Mouse (Mus musculus): ENCODE measurements around the gene Olfr99. TPM values are rescaled to one million over a fixed set of nuclear protein-coding genes. Genes with fewer than 3 reads are reported as not detected.
A peak's percentile ranks its signal among the peaks of the same experiment; 100 is the strongest.

Olfr99 gene
- total and polyA plus RNA-seq, 3 experiments = 0.08 to 2.2 TPM; not detected in 1

DNA sequence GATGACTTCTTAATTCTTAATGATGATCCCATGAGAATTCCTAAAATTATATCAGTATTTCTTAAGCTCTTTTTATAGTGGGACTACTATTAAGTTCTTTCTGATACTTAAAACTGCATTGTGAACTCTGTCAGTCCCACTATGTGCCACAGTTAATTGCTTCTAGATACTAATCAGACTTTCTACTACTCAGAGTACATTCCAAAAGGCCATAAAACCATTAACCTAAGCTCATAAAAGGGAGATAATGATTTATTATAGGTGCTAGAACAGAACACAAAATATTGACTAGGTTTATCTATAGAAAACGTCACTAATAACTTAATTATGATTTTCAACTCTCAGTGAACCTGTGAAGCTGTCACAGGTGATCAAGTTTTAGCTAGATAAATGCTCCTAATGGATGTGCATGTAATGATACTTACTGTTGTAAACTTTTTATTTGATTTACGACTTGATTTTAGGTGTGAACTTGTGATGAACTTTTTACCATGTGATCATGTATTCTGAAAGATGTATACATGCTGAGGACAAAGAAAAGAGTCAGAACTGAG lies 27.0 kb upstream of the Olfr99 start:
- H3K9ac ChIP-seq (ENCODE audit: insufficient read depth, low read depth) = no peak overlapping the region
- no peak overlapping the region for H3K27ac ChIP-seq (ENCODE audit: insufficient read depth, low read depth)
- H3K36me3 ChIP-seq (replicated peaks in 1 of 2; ENCODE audit: control insufficient read depth in 1 of 2, insufficient read depth in 1 of 2, low read length in 1 of 2) = no peaks in the 10 kb centered on the region
- TF ChIP-seq SMC3 (IDR thresholded peaks at IDR 0.05; ENCODE audit: low read depth, low read length) = no peak
- no peak for TF ChIP-seq USF1 (IDR thresholded peaks at IDR 0.05; ENCODE audit: low read depth, low read length)
- no peak for TF ChIP-seq JUN (IDR thresholded peaks at IDR 0.05; ENCODE audit: insufficient read depth, low read depth, low read length)
- no peak for TF ChIP-seq CHD2 (IDR thresholded peaks at IDR 0.05; ENCODE audit: low read length)
- no peak for TF ChIP-seq PAX5 (IDR thresholded peaks at IDR 0.05; ENCODE audit: low read length)
- TF ChIP-seq ETS1 (conservative IDR thresholded peaks at IDR 0.05; ENCODE audit: low read depth, low read length) = no peak
- no peak for TF ChIP-seq CTCF (conservative IDR thresholded peaks at IDR 0.05 in 1 of 2, IDR thresholded peaks at IDR 0.05 in 1 of 2; ENCODE audit: low read depth in 2 of 2, low read length in 2 of 2)
- no peak for TF ChIP-seq ZNF384 (IDR thresholded peaks at IDR 0.05; ENCODE audit: low read depth, low read length)
- TF ChIP-seq ELF1 (IDR thresholded peaks at IDR 0.05; ENCODE audit: low read depth, low read length) = no peak
- no peak for TF ChIP-seq NRF1 (IDR thresholded peaks at IDR 0.05; ENCODE audit: low read depth, low read length)
- no peak for TF ChIP-seq MYC (IDR thresholded peaks at IDR 0.05; ENCODE audit: low read depth, low read length)
- no peak for TF ChIP-seq JUND (conservative IDR thresholded peaks at IDR 0.05; ENCODE audit: low read depth, low read length)
- TF ChIP-seq MAX (IDR thresholded peaks at IDR 0.05; ENCODE audit: low read length) = no peak
- TF ChIP-seq ZC3H11A (IDR thresholded peaks at IDR 0.05; ENCODE audit: low read depth, low read length) = no peak
- no peak for TF ChIP-seq MAFK (IDR thresholded peaks at IDR 0.05; ENCODE audit: insufficient replicate concordance, low read length)
- no peak for TF ChIP-seq USF2 (conservative IDR thresholded peaks at IDR 0.05; ENCODE audit: low read depth, low read length)
- TF ChIP-seq HCFC1 (IDR thresholded peaks at IDR 0.05; ENCODE audit: low read depth, low read length) = no peak
- no peak for TF ChIP-seq GABPA (IDR thresholded peaks at IDR 0.05; ENCODE audit: insufficient replicate concordance, low read depth, low read length)
- no peak overlapping the region for H3K4me3 ChIP-seq (replicated peaks in 1 of 3; ENCODE audit: low read depth in 2 of 3, low read length in 2 of 3, poor library complexity in 1 of 3)
- no peak for DNase-seq (ENCODE audit: extremely low read depth)
- no peak overlapping the region for H3K4me2 ChIP-seq (ENCODE audit: insufficient read depth, low read depth, poor library complexity, severe bottlenecking)
- H3K79me2 ChIP-seq (replicated peaks; ENCODE audit: control insufficient read depth, extremely low read depth, insufficient read depth, poor library complexity, severe bottlenecking) = no peaks in the 10 kb centered on the region
- dilution Hi-C loops (cut with MboI; ENCODE audit: extremely low pct_ligation_motif_present, extremely low pct_unique_long_range_greater_than_20kb, low sequenced_read_pairs) (no loop called here), in situ Hi-C loops (cut with MboI; ENCODE audit: low pct_ligation_motif_present, low pct_unique_long_range_greater_than_20kb, low sequenced_read_pairs) (no loop called here)
- H3K27me3 ChIP-seq (replicated peaks) = peaks cover 2% of the 10 kb centered on the region
- no peaks in the 10 kb centered on the region for H3K9me3 ChIP-seq (replicated peaks; ENCODE audit: low read length)
- no peaks in the 10 kb centered on the region for H3K4me1 ChIP-seq (ENCODE audit: control insufficient read depth in 1 of 2, insufficient read depth in 2 of 2)

DNA sequence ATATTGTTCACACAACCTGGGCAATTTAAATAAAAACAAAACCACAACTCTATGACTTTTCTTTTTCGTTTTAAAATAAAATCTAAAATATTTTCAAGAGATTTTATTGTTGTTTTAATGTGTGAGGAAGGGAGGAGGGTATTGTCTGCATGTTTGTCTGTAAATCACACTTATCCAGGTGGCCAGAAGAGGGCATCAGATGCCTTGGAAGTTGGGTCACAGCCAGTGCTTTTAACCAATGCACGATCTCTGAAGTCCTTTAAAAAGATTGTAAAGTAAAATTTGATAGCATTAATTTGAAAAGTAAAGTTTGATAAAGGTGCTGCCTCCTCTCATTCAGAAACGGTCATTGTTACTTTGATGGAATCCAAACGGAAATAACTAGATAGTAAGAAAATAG lies 25.2 kb upstream of the Olfr99 start:
- H3K27ac ChIP-seq (ENCODE audit: insufficient read depth, low read depth) = no peak overlapping the region
- peaks cover 2% of the 10 kb centered on the region for H3K27me3 ChIP-seq (replicated peaks)
- dilution Hi-C loops (cut with MboI; ENCODE audit: extremely low pct_ligation_motif_present, extremely low pct_unique_long_range_greater_than_20kb, low sequenced_read_pairs) (no loop called here), in situ Hi-C loops (cut with MboI; ENCODE audit: low pct_ligation_motif_present, low pct_unique_long_range_greater_than_20kb, low sequenced_read_pairs) (no loop called here)
- no peak overlapping the region for H3K4me2 ChIP-seq (ENCODE audit: insufficient read depth, low read depth, poor library complexity, severe bottlenecking)
- H3K36me3 ChIP-seq (replicated peaks in 1 of 2; ENCODE audit: control insufficient read depth in 1 of 2, insufficient read depth in 1 of 2, low read length in 1 of 2) = no peaks in the 10 kb centered on the region
- no peak overlapping the region for H3K4me3 ChIP-seq (replicated peaks in 1 of 3; ENCODE audit: low read depth in 2 of 3, low read length in 2 of 3, poor library complexity in 1 of 3)
- TF ChIP-seq ZMIZ1 (IDR thresholded peaks at IDR 0.05; ENCODE audit: low read depth, low read length) (no peak), USF2 (conservative IDR thresholded peaks at IDR 0.05; ENCODE audit: low read depth, low read length) (no peak), SMC3 (IDR thresholded peaks at IDR 0.05; ENCODE audit: low read depth, low read length) (no peak), IRF4 (IDR thresholded peaks at IDR 0.05; ENCODE audit: low read depth, low read length) (no peak), BHLHE40 (IDR thresholded peaks at IDR 0.05; ENCODE audit: low read depth, low read length) (no peak), RAD21 (IDR thresholded peaks at IDR 0.05; ENCODE audit: low read depth, low read length) (peak; percentile 56), CTCF (conservative IDR thresholded peaks at IDR 0.05 in 1 of 2, IDR thresholded peaks at IDR 0.05 in 1 of 2; ENCODE audit: low read depth in 2 of 2, low read length in 2 of 2) (peak in 1 of 2 experiments; percentile 54; a peak in 3 of 4 replicates), MEF2A (IDR thresholded peaks at IDR 0.05; ENCODE audit: borderline replicate concordance, low read depth, low read length) (no peak), CHD1 (IDR thresholded peaks at IDR 0.05; ENCODE audit: low read depth, low read length) (no peak), MYC (IDR thresholded peaks at IDR 0.05; ENCODE audit: low read depth, low read length) (no peak), KAT2A (IDR thresholded peaks at IDR 0.05; ENCODE audit: insufficient replicate concordance, low read length) (no peak), MXI1 (IDR thresholded peaks at IDR 0.05; ENCODE audit: low read depth, low read length) (no peak), ETS1 (conservative IDR thresholded peaks at IDR 0.05; ENCODE audit: low read depth, low read length) (no peak), CHD2 (IDR thresholded peaks at IDR 0.05; ENCODE audit: low read length) (no peak)
- no peaks in the 10 kb centered on the region for H3K79me2 ChIP-seq (replicated peaks; ENCODE audit: control insufficient read depth, extremely low read depth, insufficient read depth, poor library complexity, severe bottlenecking)
- no peaks in the 10 kb centered on the region for H3K4me1 ChIP-seq (ENCODE audit: control insufficient read depth in 1 of 2, insufficient read depth in 2 of 2)
- DNase-seq (ENCODE audit: extremely low read depth) = peak; percentile 20
- no peaks in the 10 kb centered on the region for H3K9me3 ChIP-seq (replicated peaks; ENCODE audit: low read length)
- no peak overlapping the region for H3K9ac ChIP-seq (ENCODE audit: insufficient read depth, low read depth)
